Mouse (Mus musculus): ENCODE measurements around the gene Maml2. TPM values are rescaled to one million over a fixed set of nuclear protein-coding genes. Genes with fewer than 3 reads are reported as not detected.

The Maml2 gene
- polyA plus RNA-seq, 1 experiment from 2014 or later, result 3.1 TPM

DNA sequence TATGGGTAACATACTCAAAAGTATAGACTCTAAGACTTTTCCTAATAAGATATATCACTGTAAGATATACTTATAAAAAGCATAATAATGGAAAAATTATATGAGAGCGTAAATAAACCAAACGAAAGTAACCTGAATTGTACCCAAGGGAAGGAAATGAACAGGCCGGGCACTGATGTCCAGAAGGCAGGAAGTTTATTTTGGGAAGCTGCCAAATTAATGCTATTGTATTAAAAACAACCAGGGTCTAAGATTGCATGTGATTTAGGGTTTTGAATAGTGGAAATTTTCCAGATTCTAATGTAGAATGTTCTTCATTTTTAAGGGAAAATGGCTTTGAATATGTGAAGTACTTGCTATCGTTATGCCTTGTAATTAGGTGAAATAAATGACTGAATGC lies 454.8 kb downstream of the Maml2 start:
- no peak overlapping the region for H3K4me3 ChIP-seq (ENCODE audit: low read depth, low read length)
- no peaks in the 10 kb centered on the region; the same call in 1 of the 2 replicates for H3K4me1 ChIP-seq (replicated peaks; ENCODE audit: control insufficient read depth, insufficient read depth, low read length)
- H3K9me3 ChIP-seq (ENCODE audit: control insufficient read depth), result no peaks in the 10 kb centered on the region
- H3K9ac ChIP-seq (ENCODE audit: low read depth, low read length), result no peak overlapping the region
- H3K27me3 ChIP-seq (replicated peaks; ENCODE audit: control insufficient read depth, insufficient read depth, low read length), result no peaks in the 10 kb centered on the region
- no peak for ATAC-seq
- H3K36me3 ChIP-seq (ENCODE audit: control insufficient read depth, insufficient read depth), result no peaks in the 10 kb centered on the region
- WGBS, result 71% methylated on average over 4 of the region's 4 CpGs
- TF ChIP-seq CTCF (IDR thresholded peaks at IDR 0.05; ENCODE audit: low read depth), result no peak
- H3K4me2 ChIP-seq (replicated peaks; ENCODE audit: low read depth), result no peak overlapping the region
- no peak overlapping the region for H3K27ac ChIP-seq (ENCODE audit: low read depth, low read length)

Small RNA genes lying within 50 kb of the gene (microRNA-seq; reads per million reads assigned to microRNA genes)
- not detected for gene Gm22643

Other genes starting within 250 kb of the Maml2 start
- 6.9 and 7.0 TPM in 2 replicates for gene Jrkl, start 52.1 kb upstream of the Maml2 start, polyA plus RNA-seq (2015; fragmentation: Nextera tagmentation; extraction: Ambion mirVana)
- 5.2 and 5.8 TPM in 2 replicates for gene Ccdc82, start 51.0 kb upstream of the Maml2 start, polyA plus RNA-seq (2015; fragmentation: Nextera tagmentation; extraction: Ambion mirVana)
- gene Gm17571, start 148.8 kb downstream of the Maml2 start, polyA plus RNA-seq (2015; fragmentation: Nextera tagmentation; extraction: Ambion mirVana), result not detected in 2 replicates

Measured in intestine, postnatal 0 days (tissue).